Mouse (Mus musculus) testis, adult 2 months (tissue): ENCODE results near the gene L3mbtl4. TPM values are rescaled to one million over a fixed set of nuclear protein-coding genes. Genes with fewer than 3 reads are reported as not detected.

Experiments used
- H3K27ac ChIP-seq: fragments of 200-500 bp; 2 replicates; pipeline ENCODE4 v1.5.1; 2012; ENCODE audit warnings: low read depth, low read length; ENCODE audit not compliant: control insufficient read depth, insufficient read depth
- H3K27me3 ChIP-seq: fragments of 200-500 bp; 2 replicates; pipeline ENCODE4 v1.6.1; 2012; ENCODE audit warnings: mild to moderate bottlenecking, low read length, moderate library complexity; ENCODE audit not compliant: control insufficient read depth, insufficient read depth
- H3K36me3 ChIP-seq: fragments of 200-500 bp; 2 replicates; pipeline ENCODE4 v1.6.1; 2012; ENCODE audit warnings: mild to moderate bottlenecking, low read length; ENCODE audit not compliant: control insufficient read depth, insufficient read depth
- H3K4me1 ChIP-seq: fragments of 200-500 bp; 2 replicates; pipeline ENCODE4 v1.6.1; 2012; ENCODE audit warnings: low read length; ENCODE audit not compliant: control insufficient read depth, insufficient read depth
- H3K4me3 ChIP-seq: fragments of 200-500 bp; 2 replicates; pipeline ENCODE4 v1.5.1; 2012; ENCODE audit warnings: low read depth, mild to moderate bottlenecking, low read length, moderate library complexity, mixed read lengths; ENCODE audit not compliant: control insufficient read depth
- CTCF ChIP-seq: fragments of 200-500 bp; IDR thresholded peaks from 2 replicates; pipeline ENCODE4 v1.5.1; 2012; ENCODE audit warnings: low read depth, mild to moderate bottlenecking, inconsistent platforms, low read length, moderate library complexity; ENCODE audit not compliant: control insufficient read depth, insufficient read depth, insufficient replicate concordance
- POLR2A ChIP-seq: fragments of 200-500 bp; IDR thresholded peaks from 2 replicates; pipeline ENCODE4 v1.6.1; 2012; ENCODE audit warnings: low read depth, mild to moderate bottlenecking, inconsistent platforms, low read length, moderate library complexity; ENCODE audit not compliant: control insufficient read depth
- polyA plus RNA-seq: library from polyadenylated mRNA; depleted of rRNA; stranded (reverse); fragments of >200 nt; gene quantifications from 2 replicates; pipeline ENCODE4 v1.2.3, GENCODE M21; 2012; rRNA removed

The L3mbtl4 gene
- polyA plus RNA-seq = 6.8 and 9.3 TPM in 2 replicates

DNA sequence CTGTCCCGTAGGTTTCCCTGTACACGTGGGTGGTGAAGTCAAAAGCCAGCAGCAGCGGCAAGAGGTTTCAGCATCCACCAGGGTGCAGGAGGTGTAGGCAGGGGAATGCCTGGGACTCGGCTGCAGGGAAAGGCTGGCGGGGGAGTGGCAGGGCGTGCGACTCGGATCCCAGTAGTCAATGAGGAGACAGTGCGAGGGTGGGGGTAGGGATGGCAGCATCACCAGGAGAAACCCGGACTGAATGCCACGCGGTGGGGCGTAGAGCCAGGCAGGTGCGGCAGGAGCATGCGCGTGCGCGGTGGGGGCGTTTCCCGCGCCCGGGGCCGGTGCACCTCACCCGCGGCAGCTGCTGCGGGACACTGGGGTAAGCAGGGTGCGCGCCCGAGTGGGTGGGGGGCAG, at the start of gene L3mbtl4:
TSS of gene L3mbtl4 (plus strand) at position 271 of the 400 bp plus-strand sequence.
- peak within 1 kb of the TSS; percentile 58 for H3K4me3 ChIP-seq
- no peaks in the 10 kb centered on the region for H3K36me3 ChIP-seq
- no peak within 1 kb of the TSS for H3K27ac ChIP-seq
- H3K4me1 ChIP-seq = peaks cover 9% of the 10 kb centered on the region
- TF ChIP-seq CTCF (no peak), POLR2A (no peak)
- H3K27me3 ChIP-seq = no peaks in the 10 kb centered on the region

DNA sequence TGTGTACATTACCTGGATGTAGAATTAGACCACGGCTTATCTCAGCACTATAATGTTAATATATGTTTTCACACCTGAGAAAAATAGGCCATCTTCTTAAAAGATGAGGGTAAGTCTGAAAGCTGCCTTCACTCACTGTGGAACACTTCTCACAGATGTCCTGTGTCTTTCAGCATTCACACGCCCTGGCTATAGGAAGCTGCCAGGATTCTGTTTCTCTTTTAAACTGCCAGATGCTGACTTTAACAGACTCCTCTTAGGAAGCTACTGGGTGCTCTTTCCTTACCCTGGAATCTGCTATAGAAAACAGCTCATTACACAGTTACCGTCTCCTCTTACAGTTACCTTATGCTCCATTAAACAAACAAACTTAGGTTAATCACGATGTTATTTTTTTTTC, 43.1 kb upstream of the L3mbtl4 start:
- no peaks in the 10 kb centered on the region for H3K4me1 ChIP-seq
- H3K27ac ChIP-seq = no peak overlapping the region
- TF ChIP-seq CTCF = no peak
- TF ChIP-seq POLR2A = no peak
- no peaks in the 10 kb centered on the region for H3K27me3 ChIP-seq
- no peaks in the 10 kb centered on the region for H3K36me3 ChIP-seq
- no peak overlapping the region for H3K4me3 ChIP-seq

DNA sequence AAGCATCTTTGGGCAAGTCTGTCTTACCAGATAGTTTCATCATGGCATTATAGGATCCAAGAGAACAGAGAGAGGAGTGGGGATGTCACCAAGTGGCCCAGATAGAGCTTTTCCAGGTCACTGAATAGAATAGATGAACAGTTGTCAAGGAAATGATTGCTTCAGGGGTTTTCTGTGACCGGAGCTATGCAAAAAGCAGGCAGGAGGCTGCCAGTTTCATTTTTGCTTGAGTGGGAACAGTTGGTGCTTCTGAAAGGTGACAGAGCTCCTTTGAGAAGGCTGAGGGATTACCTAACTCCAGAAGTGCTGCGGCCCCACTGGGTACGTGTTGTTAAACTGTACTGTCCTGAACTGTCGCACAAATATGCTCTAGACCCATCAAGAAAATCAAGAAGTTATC, 38.2 kb upstream of the L3mbtl4 start:
- Histone ChIP-seq H3K4me3 (no peak overlapping the region), H3K27ac (no peak overlapping the region), H3K36me3 (no peaks in the 10 kb centered on the region), H3K27me3 (no peaks in the 10 kb centered on the region), H3K4me1 (no peaks in the 10 kb centered on the region)
- TF ChIP-seq CTCF (no peak), POLR2A (no peak)

DNA sequence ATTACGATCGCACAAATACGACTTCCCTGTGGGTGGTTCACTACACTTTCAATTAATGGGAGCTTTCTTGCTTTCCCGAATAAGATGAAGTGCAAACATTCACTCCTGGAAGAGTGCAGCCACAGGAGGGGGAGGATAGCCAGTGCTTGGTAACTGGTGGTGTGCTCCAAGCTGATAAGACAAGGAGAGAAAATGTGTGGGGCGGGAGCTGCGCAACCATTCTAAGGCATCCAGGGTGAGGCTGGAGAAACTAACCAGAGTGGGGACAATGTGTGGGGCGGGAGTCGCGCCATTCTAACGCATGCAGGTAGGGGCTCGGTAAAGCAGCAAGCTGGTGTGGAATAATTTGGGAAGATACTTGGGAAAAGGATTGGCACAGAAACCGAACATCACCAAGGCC, 36.6 kb upstream of the L3mbtl4 start:
- Histone ChIP-seq H3K36me3 (no peaks in the 10 kb centered on the region), H3K27ac (no peak overlapping the region), H3K27me3 (no peaks in the 10 kb centered on the region), H3K4me3 (no peak overlapping the region), H3K4me1 (no peaks in the 10 kb centered on the region)
- TF ChIP-seq CTCF (no peak), POLR2A (no peak)

DNA sequence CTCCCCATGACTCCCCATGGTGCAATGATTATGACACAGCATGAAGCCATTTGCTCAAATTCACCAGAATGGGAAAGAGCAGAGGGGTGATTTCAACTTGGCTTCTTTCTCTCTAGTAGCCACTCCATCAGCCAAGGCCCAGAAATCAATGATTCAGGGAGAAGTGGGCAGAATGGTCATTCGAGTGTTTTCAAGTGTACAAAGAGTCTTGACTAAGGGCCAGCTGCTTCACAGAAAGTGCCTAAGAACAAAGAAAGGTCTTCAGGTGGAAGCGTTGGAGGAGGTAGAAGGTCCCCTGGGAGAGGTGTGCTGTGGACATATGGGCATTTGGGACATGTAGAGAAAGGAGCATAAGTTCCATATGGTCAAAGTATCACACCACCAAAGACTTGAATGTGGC, 33.4 kb upstream of the L3mbtl4 start:
- no peak for TF ChIP-seq POLR2A
- TF ChIP-seq CTCF = no peak
- H3K27me3 ChIP-seq = no peaks in the 10 kb centered on the region

DNA sequence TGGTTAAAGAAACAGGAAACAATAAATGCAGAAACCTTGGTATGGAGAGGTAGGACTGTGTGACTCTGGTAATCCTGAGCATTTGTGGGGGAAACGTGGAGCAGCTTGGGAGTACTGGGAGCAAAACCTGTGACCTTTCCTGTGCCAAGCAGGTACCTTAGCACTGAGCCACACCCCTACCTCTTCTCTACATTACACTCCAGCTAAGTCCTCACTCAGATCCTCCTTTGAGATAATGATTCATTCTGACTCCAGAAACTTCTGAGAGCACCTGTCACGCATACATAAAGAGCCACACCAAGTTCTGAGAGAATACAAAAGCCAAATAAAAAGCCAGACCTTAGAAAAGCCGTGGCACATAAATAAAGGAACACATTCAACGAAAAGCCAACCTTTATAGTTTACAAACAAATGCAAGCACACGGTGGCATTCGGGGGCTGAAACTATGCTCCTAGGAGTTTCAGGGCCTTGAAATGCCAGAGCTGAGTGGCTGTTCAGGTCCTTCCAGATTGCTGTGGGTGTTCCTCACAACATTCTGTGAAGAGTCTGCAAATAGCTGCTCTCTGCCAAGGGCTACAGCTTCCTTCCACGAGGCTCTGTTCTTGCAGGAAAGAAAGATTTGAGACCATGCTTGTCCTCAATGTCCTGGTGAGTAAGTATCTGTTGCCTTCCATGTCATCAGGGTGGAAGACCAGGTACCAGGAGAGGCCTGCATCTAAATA, 8.6 kb upstream of the L3mbtl4 start:
- H3K27ac ChIP-seq = peak overlapping the region; percentile 5; the same call in 1 of the 2 replicates
- H3K27me3 ChIP-seq = no peaks in the 10 kb centered on the region
- no peak for TF ChIP-seq CTCF
- no peak for TF ChIP-seq POLR2A
- H3K4me3 ChIP-seq = no peak overlapping the region
- no peaks in the 10 kb centered on the region for H3K36me3 ChIP-seq
- no peaks in the 10 kb centered on the region for H3K4me1 ChIP-seq

More for the DNA sequence above, 33.4 kb upstream of the L3mbtl4 start:
- Histone ChIP-seq H3K36me3 (no peaks in the 10 kb centered on the region), H3K4me3 (no peak overlapping the region), H3K27ac (no peak overlapping the region), H3K4me1 (no peaks in the 10 kb centered on the region)

DNA sequence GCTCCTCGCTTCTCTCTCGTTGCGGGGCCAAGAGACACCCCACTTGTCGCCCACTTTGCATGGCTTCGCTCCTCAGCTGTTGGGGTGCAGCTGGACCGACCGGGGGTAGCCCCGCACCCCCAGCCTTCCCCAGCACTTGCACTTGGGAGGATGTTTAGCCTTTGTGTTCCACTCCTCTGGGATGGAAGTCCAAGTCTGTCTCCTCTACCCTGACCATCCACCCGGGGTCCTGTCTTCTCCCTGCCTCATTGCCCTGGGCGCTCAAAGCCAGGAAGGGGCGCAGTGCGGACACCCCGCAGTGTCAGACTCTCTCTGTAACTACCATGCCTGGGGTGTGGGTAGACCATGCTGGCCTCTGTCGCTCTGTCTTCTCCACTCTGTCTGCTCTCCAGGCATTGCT, 357 bp downstream of the L3mbtl4 start:
- Histone ChIP-seq H3K27me3 (no peaks in the 10 kb centered on the region), H3K4me1 (peaks cover 9% of the 10 kb centered on the region), H3K36me3 (no peaks in the 10 kb centered on the region), H3K4me3 (peak overlapping the region; percentile 58), H3K27ac (no peak overlapping the region)
- TF ChIP-seq CTCF (no peak), POLR2A (no peak)

DNA sequence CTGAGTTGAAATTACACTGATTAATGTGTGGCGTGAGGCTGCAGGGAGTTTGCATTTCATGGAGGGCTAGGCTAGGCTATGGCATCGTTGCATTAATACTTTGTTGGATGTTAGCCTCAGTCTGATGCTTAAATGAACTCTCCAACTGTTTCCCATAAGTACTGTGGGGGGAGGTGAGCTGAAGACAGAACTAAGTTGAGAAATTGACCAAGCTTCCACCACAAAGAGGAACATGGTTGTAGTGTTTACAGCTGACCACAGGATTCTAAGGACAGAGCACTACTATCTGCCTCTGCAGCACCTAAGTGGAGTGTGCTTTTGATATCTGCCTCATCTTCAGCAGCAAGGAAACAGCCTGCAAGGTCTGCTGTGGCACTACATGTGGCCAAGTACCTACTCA, 1.5 kb downstream of the L3mbtl4 start:
- Histone ChIP-seq H3K27ac (no peak overlapping the region), H3K36me3 (no peaks in the 10 kb centered on the region), H3K27me3 (no peaks in the 10 kb centered on the region), H3K4me3 (no peak overlapping the region), H3K4me1 (peaks cover 9% of the 10 kb centered on the region)
- TF ChIP-seq POLR2A = no peak
- TF ChIP-seq CTCF = no peak
